Mouse (Mus musculus) cortical plate, adult 2 months (tissue): ENCODE data around the gene Ifit2.

Source experiments
- CTCF ChIP-seq: fragments of 200-500 bp; IDR thresholded peaks from 2 replicates; pipeline ENCODE4 v1.5.1; 2011; ENCODE audit warnings: mild to moderate bottlenecking, control low read depth, low read length; ENCODE audit not compliant: insufficient read depth; ENCODE audit errors: extremely low read depth
- POLR2A ChIP-seq: fragments of 200-500 bp; IDR thresholded peaks from 2 replicates; pipeline ENCODE4 v1.6.1; 2011; ENCODE audit warnings: mild to moderate bottlenecking, low read length, control low read depth; ENCODE audit not compliant: insufficient read depth; ENCODE audit errors: extremely low read depth

- TF ChIP-seq POLR2A, result no peak
- no peak for TF ChIP-seq CTCF
Observed at GRCm38 (mm10) chr19:34539422-34539821, 11.1 kb upstream of the Ifit2 start.
